Mouse (Mus musculus): ENCODE data around the gene Npat. TPM values are rescaled to one million over a fixed set of nuclear protein-coding genes. Genes with fewer than 3 reads are reported as not detected.

The Npat gene
- total RNA-seq, 1 experiment = 22.8 TPM

GRCm38 (mm10) chr9:53598631-53599030 is 61.8 kb downstream of the Npat start:
- Histone ChIP-seq H3K4me1 (ENCODE audit: control insufficient read depth in 2 of 2, insufficient read depth in 2 of 2, low read length in 2 of 2, poor library complexity in 1 of 2) (peaks cover 0 to 2% of the 10 kb centered on the region in 2 experiments; a peak in 1 of 4 replicates), H3K9me3 (ENCODE audit: control insufficient read depth, insufficient read depth, low read depth, low read length) (no peaks in the 10 kb centered on the region), H3K4me3 (ENCODE audit: insufficient read depth in 1 of 2, low read depth in 1 of 2, low read length in 2 of 2, poor library complexity in 1 of 2, severe bottlenecking in 1 of 2) (no peak overlapping the region), H3K36me3 (ENCODE audit: control insufficient read depth, insufficient read depth, low read length, poor library complexity, severe bottlenecking) (no peaks in the 10 kb centered on the region), H3K27ac (ENCODE audit: insufficient read depth, low read depth, low read length, poor library complexity, severe bottlenecking) (no peak overlapping the region), H3K9ac (ENCODE audit: insufficient read depth, low read depth, low read length, poor library complexity, severe bottlenecking) (no peak overlapping the region)
- DNase-seq (ENCODE audit: low read depth, low spot score) = no peak
- in situ Hi-C loops (cut with MboI; ENCODE audit: low sequenced_read_pairs in 2 of 2, unreplicated experiment in 2 of 2) = no loop called here
- no peak for TF ChIP-seq HCFC1 (IDR thresholded peaks at IDR 0.05; ENCODE audit: borderline replicate concordance, insufficient read depth, low read length)
- TF ChIP-seq ZC3H11A (IDR thresholded peaks at IDR 0.05; ENCODE audit: borderline replicate concordance, low read depth, low read length) = no peak
- TF ChIP-seq ZNF384 (IDR thresholded peaks at IDR 0.05; ENCODE audit: low read depth, low read length) = no peak
- no peak for TF ChIP-seq CHD2 (IDR thresholded peaks at IDR 0.05; ENCODE audit: low read depth, low read length)
- TF ChIP-seq MAFK (IDR thresholded peaks at IDR 0.05; ENCODE audit: insufficient read depth, low read depth, low read length) = no peak

- Histone ChIP-seq H3K27ac (ENCODE audit: insufficient read depth, low read depth, low read length, poor library complexity, severe bottlenecking) (no peak overlapping the region), H3K9ac (ENCODE audit: insufficient read depth, low read depth, low read length, poor library complexity, severe bottlenecking) (no peak overlapping the region), H3K36me3 (ENCODE audit: control insufficient read depth, insufficient read depth, low read length, poor library complexity, severe bottlenecking) (no peaks in the 10 kb centered on the region), H3K9me3 (ENCODE audit: control insufficient read depth, insufficient read depth, low read depth, low read length) (no peaks in the 10 kb centered on the region), H3K4me3 (ENCODE audit: insufficient read depth in 1 of 2, low read depth in 1 of 2, low read length in 2 of 2, poor library complexity in 1 of 2, severe bottlenecking in 1 of 2) (no peak overlapping the region), H3K4me1 (ENCODE audit: control insufficient read depth in 2 of 2, insufficient read depth in 2 of 2, low read length in 2 of 2, poor library complexity in 1 of 2) (peaks cover 0 to 2% of the 10 kb centered on the region in 2 experiments; a peak in 1 of 4 replicates)
- TF ChIP-seq ZC3H11A (IDR thresholded peaks at IDR 0.05; ENCODE audit: borderline replicate concordance, low read depth, low read length) (no peak), MAFK (IDR thresholded peaks at IDR 0.05; ENCODE audit: insufficient read depth, low read depth, low read length) (no peak), ZNF384 (IDR thresholded peaks at IDR 0.05; ENCODE audit: low read depth, low read length) (no peak), HCFC1 (IDR thresholded peaks at IDR 0.05; ENCODE audit: borderline replicate concordance, insufficient read depth, low read length) (no peak), CHD2 (IDR thresholded peaks at IDR 0.05; ENCODE audit: low read depth, low read length) (no peak)
- in situ Hi-C loops (cut with MboI; ENCODE audit: low sequenced_read_pairs in 2 of 2, unreplicated experiment in 2 of 2) = no loop called here
- DNase-seq (ENCODE audit: low read depth, low spot score) = no peak
Observed at GRCm38 (mm10) chr9:53601541-53601940, 64.7 kb downstream of the Npat start.

- no peak for DNase-seq (ENCODE audit: low read depth, low spot score)
- no peak overlapping the region for H3K9ac ChIP-seq (ENCODE audit: insufficient read depth, low read depth, low read length, poor library complexity, severe bottlenecking)
- H3K4me3 ChIP-seq (ENCODE audit: insufficient read depth in 1 of 2, low read depth in 1 of 2, low read length in 2 of 2, poor library complexity in 1 of 2, severe bottlenecking in 1 of 2) = no peak overlapping the region
- H3K9me3 ChIP-seq (ENCODE audit: control insufficient read depth, insufficient read depth, low read depth, low read length) = no peaks in the 10 kb centered on the region
- in situ Hi-C loops (cut with MboI; ENCODE audit: low sequenced_read_pairs in 2 of 2, unreplicated experiment in 2 of 2) = no loop called here
- no peak overlapping the region for H3K27ac ChIP-seq (ENCODE audit: insufficient read depth, low read depth, low read length, poor library complexity, severe bottlenecking)
- TF ChIP-seq HCFC1 (IDR thresholded peaks at IDR 0.05; ENCODE audit: borderline replicate concordance, insufficient read depth, low read length) (no peak), MAFK (IDR thresholded peaks at IDR 0.05; ENCODE audit: insufficient read depth, low read depth, low read length) (no peak)
- peaks cover 0 to 2% of the 10 kb centered on the region in 2 experiments; a peak in 1 of 4 replicates for H3K4me1 ChIP-seq (ENCODE audit: control insufficient read depth in 2 of 2, insufficient read depth in 2 of 2, low read length in 2 of 2, poor library complexity in 1 of 2)
- no peaks in the 10 kb centered on the region for H3K36me3 ChIP-seq (ENCODE audit: control insufficient read depth, insufficient read depth, low read length, poor library complexity, severe bottlenecking)
Observed at GRCm38 (mm10) chr9:53603384-53603783, 66.5 kb downstream of the Npat start.

- no peaks in the 10 kb centered on the region for H3K4me1 ChIP-seq (ENCODE audit: control insufficient read depth in 2 of 2, insufficient read depth in 2 of 2, low read length in 2 of 2, poor library complexity in 1 of 2)
- no peak for TF ChIP-seq ZNF384 (IDR thresholded peaks at IDR 0.05; ENCODE audit: low read depth, low read length)
- no peak for TF ChIP-seq ZC3H11A (IDR thresholded peaks at IDR 0.05; ENCODE audit: borderline replicate concordance, low read depth, low read length)
- TF ChIP-seq MAFK (IDR thresholded peaks at IDR 0.05; ENCODE audit: insufficient read depth, low read depth, low read length) = no peak
- TF ChIP-seq CHD2 (IDR thresholded peaks at IDR 0.05; ENCODE audit: low read depth, low read length) = no peak
- TF ChIP-seq HCFC1 (IDR thresholded peaks at IDR 0.05; ENCODE audit: borderline replicate concordance, insufficient read depth, low read length) = no peak
- no peak for DNase-seq (ENCODE audit: low read depth, low spot score)
- in situ Hi-C loops (cut with MboI; ENCODE audit: low sequenced_read_pairs in 2 of 2, unreplicated experiment in 2 of 2) = no loop called here
- no peaks in the 10 kb centered on the region for H3K9me3 ChIP-seq (ENCODE audit: control insufficient read depth, insufficient read depth, low read depth, low read length)
- no peak overlapping the region for H3K27ac ChIP-seq (ENCODE audit: insufficient read depth, low read depth, low read length, poor library complexity, severe bottlenecking)
- no peak overlapping the region for H3K9ac ChIP-seq (ENCODE audit: insufficient read depth, low read depth, low read length, poor library complexity, severe bottlenecking)
- H3K36me3 ChIP-seq (ENCODE audit: control insufficient read depth, insufficient read depth, low read length, poor library complexity, severe bottlenecking) = no peaks in the 10 kb centered on the region
- no peak overlapping the region for H3K4me3 ChIP-seq (ENCODE audit: insufficient read depth in 1 of 2, low read depth in 1 of 2, low read length in 2 of 2, poor library complexity in 1 of 2, severe bottlenecking in 1 of 2)
Observed at GRCm38 (mm10) chr9:53603849-53604248, 67.0 kb downstream of the Npat start.

- Histone ChIP-seq H3K9me3 (ENCODE audit: control insufficient read depth, insufficient read depth, low read depth, low read length) (no peaks in the 10 kb centered on the region), H3K9ac (ENCODE audit: insufficient read depth, low read depth, low read length, poor library complexity, severe bottlenecking) (no peak overlapping the region), H3K27ac (ENCODE audit: insufficient read depth, low read depth, low read length, poor library complexity, severe bottlenecking) (no peak overlapping the region; the same call in 1 of the 2 replicates), H3K36me3 (ENCODE audit: control insufficient read depth, insufficient read depth, low read length, poor library complexity, severe bottlenecking) (no peaks in the 10 kb centered on the region), H3K4me3 (ENCODE audit: insufficient read depth in 1 of 2, low read depth in 1 of 2, low read length in 2 of 2, poor library complexity in 1 of 2, severe bottlenecking in 1 of 2) (no peak overlapping the region), H3K4me1 (ENCODE audit: control insufficient read depth in 2 of 2, insufficient read depth in 2 of 2, low read length in 2 of 2, poor library complexity in 1 of 2) (peaks cover 0 to 2% of the 10 kb centered on the region in 2 experiments; a peak in 1 of 4 replicates)
- TF ChIP-seq HCFC1 (IDR thresholded peaks at IDR 0.05; ENCODE audit: borderline replicate concordance, insufficient read depth, low read length) (no peak), MAFK (IDR thresholded peaks at IDR 0.05; ENCODE audit: insufficient read depth, low read depth, low read length) (no peak), ZNF384 (IDR thresholded peaks at IDR 0.05; ENCODE audit: low read depth, low read length) (no peak), ZC3H11A (IDR thresholded peaks at IDR 0.05; ENCODE audit: borderline replicate concordance, low read depth, low read length) (no peak), CHD2 (IDR thresholded peaks at IDR 0.05; ENCODE audit: low read depth, low read length) (no peak)
- in situ Hi-C loops (cut with MboI; ENCODE audit: low sequenced_read_pairs in 2 of 2, unreplicated experiment in 2 of 2) = no loop called here
- no peak for DNase-seq (ENCODE audit: low read depth, low spot score)
Observed at GRCm38 (mm10) chr9:53604954-53605353, 68.1 kb downstream of the Npat start.

Data from ES-E14 (cell line).